Mouse (Mus musculus): ENCODE data around the gene Id3. TPM values are rescaled to one million over a fixed set of nuclear protein-coding genes. Genes with fewer than 3 reads are reported as not detected.
A peak's percentile ranks its signal among the peaks of the same experiment; 100 is the strongest.

Gene Id3
- total and polyA plus RNA-seq, 2 experiments from 2014 or later = 253 to 344 TPM

GRCm38 (mm10) chr4:136152821-136153220, 9.5 kb downstream of the Id3 start:
- H3K36me3 ChIP-seq (ENCODE audit: insufficient read depth, low read length) = no peaks in the 10 kb centered on the region
- H3K9ac ChIP-seq (replicated peaks; ENCODE audit: low read length) = no peak overlapping the region
- WGBS = 93% methylated on average over 4 of the region's 4 CpGs
- no peak overlapping the region for H3K4me2 ChIP-seq (ENCODE audit: low read depth, low read length)
- peaks cover 3% of the 10 kb centered on the region; the same call in 1 of the 2 replicates for H3K4me1 ChIP-seq (ENCODE audit: insufficient read depth, low read length)
- ATAC-seq (no peak), DNase-seq (ENCODE audit: low spot score) (no peak)
- H3K9me3 ChIP-seq (ENCODE audit: low read length) = no peaks in the 10 kb centered on the region
- H3K27ac ChIP-seq = no peak overlapping the region
- H3K4me3 ChIP-seq (ENCODE audit: low read length) = no peak overlapping the region
- TF ChIP-seq CTCF (IDR thresholded peaks at IDR 0.05; ENCODE audit: low read depth) = peak; percentile 48
- H3K27me3 ChIP-seq (ENCODE audit: insufficient read depth, low read length) = no peaks in the 10 kb centered on the region

- H3K4me3 ChIP-seq (ENCODE audit: low read length) = no peak overlapping the region
- no peak for TF ChIP-seq CTCF (IDR thresholded peaks at IDR 0.05; ENCODE audit: low read depth)
- H3K4me1 ChIP-seq (ENCODE audit: insufficient read depth, low read length) = no peaks in the 10 kb centered on the region
- no peak overlapping the region for H3K4me2 ChIP-seq (ENCODE audit: low read depth, low read length)
- DNase-seq (ENCODE audit: low spot score) = no peak
- no peak for ATAC-seq
- 70% methylated on average over 9 of the region's 9 CpGs for WGBS
- no peaks in the 10 kb centered on the region for H3K27me3 ChIP-seq (ENCODE audit: insufficient read depth, low read length)
- H3K9ac ChIP-seq (replicated peaks; ENCODE audit: low read length) = no peak overlapping the region
- no peaks in the 10 kb centered on the region for H3K36me3 ChIP-seq (ENCODE audit: insufficient read depth, low read length)
- H3K9me3 ChIP-seq (ENCODE audit: low read length) = no peaks in the 10 kb centered on the region
- no peak overlapping the region for H3K27ac ChIP-seq
Observed at GRCm38 (mm10) chr4:136154462-136154861, 11.2 kb downstream of the Id3 start.

GRCm38 (mm10) chr4:136158498-136158897, 15.2 kb downstream of the Id3 start:
- Histone ChIP-seq H3K4me3 (ENCODE audit: low read length) (no peak overlapping the region), H3K9ac (replicated peaks; ENCODE audit: low read length) (no peak overlapping the region), H3K27ac (no peak overlapping the region), H3K36me3 (ENCODE audit: insufficient read depth, low read length) (no peaks in the 10 kb centered on the region), H3K4me2 (ENCODE audit: low read depth, low read length) (no peak overlapping the region), H3K4me1 (ENCODE audit: insufficient read depth, low read length) (0 out of 2 replicates have a peak, but pooled peaks cover 4% of the 10 kb centered on the region), H3K9me3 (ENCODE audit: low read length) (no peaks in the 10 kb centered on the region), H3K27me3 (ENCODE audit: insufficient read depth, low read length) (no peaks in the 10 kb centered on the region)
- DNase-seq (ENCODE audit: low spot score) (no peak), ATAC-seq (no peak)
- peak; percentile 1; the same call in 1 of the 2 replicates for TF ChIP-seq CTCF (IDR thresholded peaks at IDR 0.05; ENCODE audit: low read depth)
- WGBS = 78% methylated on average over 6 of the region's 6 CpGs

GRCm38 (mm10) chr4:136159802-136160397, 16.6 kb downstream of the Id3 start:
- DNase-seq (ENCODE audit: low spot score) (peak; percentile 89), ATAC-seq (peak; percentile 52)
- 3% methylated on average over 5 of the region's 5 CpGs for WGBS
- 0 out of 2 replicates have a peak, but pooled peaks cover 4% of the 10 kb centered on the region for H3K4me1 ChIP-seq (ENCODE audit: insufficient read depth, low read length)
- no peaks in the 10 kb centered on the region for H3K36me3 ChIP-seq (ENCODE audit: insufficient read depth, low read length)
- H3K4me3 ChIP-seq (ENCODE audit: low read length) = no peak overlapping the region
- H3K9me3 ChIP-seq (ENCODE audit: low read length) = no peaks in the 10 kb centered on the region
- no peak overlapping the region for H3K27ac ChIP-seq
- peak; percentile 97 for TF ChIP-seq CTCF (IDR thresholded peaks at IDR 0.05; ENCODE audit: low read depth)
- H3K9ac ChIP-seq (replicated peaks; ENCODE audit: low read length) = no peak overlapping the region
- H3K4me2 ChIP-seq (ENCODE audit: low read depth, low read length) = no peak overlapping the region
- H3K27me3 ChIP-seq (ENCODE audit: insufficient read depth, low read length) = no peaks in the 10 kb centered on the region

- Histone ChIP-seq H3K9me3 (ENCODE audit: low read length) (no peaks in the 10 kb centered on the region), H3K36me3 (ENCODE audit: insufficient read depth, low read length) (no peaks in the 10 kb centered on the region), H3K27ac (no peak overlapping the region), H3K4me1 (ENCODE audit: insufficient read depth, low read length) (0 out of 2 replicates have a peak, but pooled peaks cover 4% of the 10 kb centered on the region), H3K4me2 (ENCODE audit: low read depth, low read length) (no peak overlapping the region), H3K27me3 (ENCODE audit: insufficient read depth, low read length) (no peaks in the 10 kb centered on the region), H3K4me3 (ENCODE audit: low read length) (no peak overlapping the region), H3K9ac (replicated peaks; ENCODE audit: low read length) (no peak overlapping the region)
- 2% methylated on average over 11 of the region's 11 CpGs for WGBS
- peak; percentile 98 for TF ChIP-seq CTCF (IDR thresholded peaks at IDR 0.05; ENCODE audit: low read depth)
- ATAC-seq (peak; percentile 80), DNase-seq (ENCODE audit: low spot score) (peak; percentile 91)
Observed at GRCm38 (mm10) chr4:136163448-136163847, 20.2 kb downstream of the Id3 start.

- no peaks in the 10 kb centered on the region for H3K27me3 ChIP-seq (ENCODE audit: insufficient read depth, low read length)
- H3K9me3 ChIP-seq (ENCODE audit: low read length) = no peaks in the 10 kb centered on the region
- H3K27ac ChIP-seq = no peak overlapping the region
- H3K4me1 ChIP-seq (ENCODE audit: insufficient read depth, low read length) = no peaks in the 10 kb centered on the region
- no peak for TF ChIP-seq CTCF (IDR thresholded peaks at IDR 0.05; ENCODE audit: low read depth)
- 78% methylated on average over 8 of the region's 8 CpGs for WGBS
- H3K36me3 ChIP-seq (ENCODE audit: insufficient read depth, low read length) = no peaks in the 10 kb centered on the region
- H3K4me2 ChIP-seq (ENCODE audit: low read depth, low read length) = no peak overlapping the region
- ATAC-seq = no peak
- DNase-seq (ENCODE audit: low spot score) = no peak
- H3K4me3 ChIP-seq (ENCODE audit: low read length) = no peak overlapping the region
- no peak overlapping the region for H3K9ac ChIP-seq (replicated peaks; ENCODE audit: low read length)
Observed at GRCm38 (mm10) chr4:136164981-136165380, 21.7 kb downstream of the Id3 start.

GRCm38 (mm10) chr4:136167701-136168100, 24.4 kb downstream of the Id3 start:
- no peak for ATAC-seq
- Histone ChIP-seq H3K4me3 (ENCODE audit: low read length) (no peak overlapping the region), H3K4me1 (ENCODE audit: insufficient read depth, low read length) (no peaks in the 10 kb centered on the region), H3K9me3 (ENCODE audit: low read length) (no peaks in the 10 kb centered on the region), H3K9ac (replicated peaks; ENCODE audit: low read length) (no peak overlapping the region), H3K4me2 (ENCODE audit: low read depth, low read length) (no peak overlapping the region), H3K36me3 (ENCODE audit: insufficient read depth, low read length) (no peaks in the 10 kb centered on the region), H3K27me3 (ENCODE audit: insufficient read depth, low read length) (no peaks in the 10 kb centered on the region), H3K27ac (no peak overlapping the region)
- no peak for DNase-seq (ENCODE audit: low spot score)
- no peak for TF ChIP-seq CTCF (IDR thresholded peaks at IDR 0.05; ENCODE audit: low read depth)
- WGBS = 88% methylated on average over 3 of the region's 3 CpGs
